Mouse (Mus musculus): ENCODE data around the gene Cnpy3.

GRCm38 (mm10) chr17:46714756-46715481, 37.1 kb downstream of the Cnpy3 start:
- TF ChIP-seq POLR2A (IDR thresholded peaks at IDR 0.05; ENCODE audit: low read depth, low read length) (no peak), CTCF (IDR thresholded peaks at IDR 0.05; ENCODE audit: borderline replicate concordance, insufficient read depth, low read length) (no peak)

All from embryonic fibroblast, embryonic 13.5 days (primary cell).